Mouse (Mus musculus) ES-Bruce4 (cell line): ENCODE results near the gene BC048562.

Source experiments
- CTCF ChIP-seq: IDR thresholded peaks from one replicate; pipeline ENCODE4 v1.8.1; 2011; ENCODE audit warnings: low read depth, low read length
- EP300 ChIP-seq: IDR thresholded peaks from 2 replicates; pipeline ENCODE4 v1.6.1; 2011; ENCODE audit warnings: low read depth, low read length; ENCODE audit not compliant: insufficient read depth

DNA sequence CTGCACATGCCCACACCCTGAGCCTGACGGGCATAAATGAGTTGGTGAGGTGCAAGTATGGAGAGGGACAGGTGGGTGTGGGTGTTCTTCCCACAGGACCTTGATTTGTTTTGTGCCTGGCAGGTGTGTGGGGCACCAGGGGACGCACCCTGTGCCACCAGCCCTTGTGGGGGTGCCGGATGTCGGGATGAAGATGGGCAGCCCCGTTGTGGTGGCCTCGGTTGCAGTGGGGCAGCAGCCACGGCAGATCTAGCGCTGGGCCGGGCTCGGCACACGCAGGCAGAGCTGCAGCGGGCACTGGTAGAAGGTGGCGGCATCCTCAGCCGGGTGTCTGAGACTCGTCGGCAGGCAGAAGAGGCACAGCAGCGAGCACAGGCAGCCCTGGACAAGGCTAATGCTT is 52.1 kb downstream of the BC048562 start:
- TF ChIP-seq CTCF (no peak), EP300 (no peak)
